Mouse (Mus musculus): ENCODE measurements around the gene Dusp12. TPM values are rescaled to one million over a fixed set of nuclear protein-coding genes. Genes with fewer than 3 reads are reported as not detected.

Dusp12 gene
- total and polyA plus RNA-seq, 3 experiments, result 30.4 to 41.7 (median 30.9) TPM

GRCm38 (mm10) chr1:170934383-170934782 lies 49.0 kb upstream of the Dusp12 start:
- no peaks in the 10 kb centered on the region for H3K36me3 ChIP-seq (replicated peaks in 1 of 2; ENCODE audit: control insufficient read depth in 1 of 2, insufficient read depth in 1 of 2, low read length in 1 of 2)
- in situ Hi-C loops (cut with MboI; ENCODE audit: low pct_ligation_motif_present, low pct_unique_long_range_greater_than_20kb, low sequenced_read_pairs), result no loop called here
- H3K27ac ChIP-seq (ENCODE audit: insufficient read depth, low read depth), result no peak overlapping the region
- no peak overlapping the region for H3K4me3 ChIP-seq (replicated peaks in 1 of 3; ENCODE audit: low read depth in 2 of 3, low read length in 2 of 3, poor library complexity in 1 of 3)
- peaks cover 9% of the 10 kb centered on the region for H3K9me3 ChIP-seq (replicated peaks; ENCODE audit: low read length)
- peaks cover 3 to 49% of the 10 kb centered on the region in 2 experiments; a peak in 3 of 4 replicates for H3K4me1 ChIP-seq (ENCODE audit: control insufficient read depth in 1 of 2, insufficient read depth in 2 of 2)
- TF ChIP-seq USF2 (conservative IDR thresholded peaks at IDR 0.05; ENCODE audit: low read depth, low read length), result no peak
- TF ChIP-seq SMC3 (IDR thresholded peaks at IDR 0.05; ENCODE audit: low read depth, low read length), result no peak
- TF ChIP-seq ELF1 (IDR thresholded peaks at IDR 0.05; ENCODE audit: low read depth, low read length), result no peak
- TF ChIP-seq ZNF384 (IDR thresholded peaks at IDR 0.05; ENCODE audit: low read depth, low read length), result no peak
- TF ChIP-seq RAD21 (IDR thresholded peaks at IDR 0.05; ENCODE audit: low read depth, low read length), result no peak
- no peak for TF ChIP-seq RCOR1 (conservative IDR thresholded peaks at IDR 0.05; ENCODE audit: low read depth, low read length)
- no peak for TF ChIP-seq ETS1 (conservative IDR thresholded peaks at IDR 0.05; ENCODE audit: low read depth, low read length)
- no peak for TF ChIP-seq SIN3A (IDR thresholded peaks at IDR 0.05; ENCODE audit: low read length)
- TF ChIP-seq POLR2AphosphoS2 (IDR thresholded peaks at IDR 0.05; ENCODE audit: low read depth, low read length), result no peak
- dilution Hi-C loops (cut with MboI; ENCODE audit: extremely low pct_ligation_motif_present, extremely low pct_unique_long_range_greater_than_20kb, low sequenced_read_pairs), result no loop called here
- peak; percentile 35 for DNase-seq (ENCODE audit: extremely low read depth)
- no peaks in the 10 kb centered on the region for H3K27me3 ChIP-seq (replicated peaks)
- no peak overlapping the region for H3K4me2 ChIP-seq (ENCODE audit: insufficient read depth, low read depth, poor library complexity, severe bottlenecking)
- no peak overlapping the region for H3K9ac ChIP-seq (ENCODE audit: insufficient read depth, low read depth)
- H3K79me2 ChIP-seq (replicated peaks; ENCODE audit: control insufficient read depth, extremely low read depth, insufficient read depth, poor library complexity, severe bottlenecking), result no peaks in the 10 kb centered on the region

- TF ChIP-seq NELFE (IDR thresholded peaks at IDR 0.05; ENCODE audit: low read depth, low read length) (no peak), POLR2AphosphoS2 (IDR thresholded peaks at IDR 0.05; ENCODE audit: low read depth, low read length) (no peak), MAFK (IDR thresholded peaks at IDR 0.05; ENCODE audit: insufficient replicate concordance, low read length) (no peak), ELF1 (IDR thresholded peaks at IDR 0.05; ENCODE audit: low read depth, low read length) (no peak), IRF4 (IDR thresholded peaks at IDR 0.05; ENCODE audit: low read depth, low read length) (no peak), MYC (IDR thresholded peaks at IDR 0.05; ENCODE audit: low read depth, low read length) (no peak), UBTF (IDR thresholded peaks at IDR 0.05; ENCODE audit: low read depth, low read length) (no peak), PAX5 (IDR thresholded peaks at IDR 0.05; ENCODE audit: low read length) (no peak), TCF12 (IDR thresholded peaks at IDR 0.05; ENCODE audit: low read depth, low read length) (no peak), E2F4 (IDR thresholded peaks at IDR 0.05; ENCODE audit: insufficient replicate concordance, low read depth, low read length) (no peak), MAX (IDR thresholded peaks at IDR 0.05; ENCODE audit: low read length) (no peak), USF2 (conservative IDR thresholded peaks at IDR 0.05; ENCODE audit: low read depth, low read length) (no peak)
- Histone ChIP-seq H3K79me2 (replicated peaks; ENCODE audit: control insufficient read depth, extremely low read depth, insufficient read depth, poor library complexity, severe bottlenecking) (no peaks in the 10 kb centered on the region), H3K4me1 (ENCODE audit: control insufficient read depth in 1 of 2, insufficient read depth in 2 of 2) (peaks cover 3 to 49% of the 10 kb centered on the region in 2 experiments; a peak in 3 of 4 replicates), H3K27ac (ENCODE audit: insufficient read depth, low read depth) (no peak overlapping the region), H3K27me3 (replicated peaks) (no peaks in the 10 kb centered on the region), H3K4me2 (ENCODE audit: insufficient read depth, low read depth, poor library complexity, severe bottlenecking) (no peak overlapping the region), H3K9me3 (replicated peaks; ENCODE audit: low read length) (peaks cover 5% of the 10 kb centered on the region), H3K4me3 (replicated peaks in 1 of 3; ENCODE audit: low read depth in 2 of 3, low read length in 2 of 3, poor library complexity in 1 of 3) (no peak overlapping the region), H3K9ac (ENCODE audit: insufficient read depth, low read depth) (no peak overlapping the region), H3K36me3 (replicated peaks in 1 of 2; ENCODE audit: control insufficient read depth in 1 of 2, insufficient read depth in 1 of 2, low read length in 1 of 2) (no peaks in the 10 kb centered on the region)
- DNase-seq (ENCODE audit: extremely low read depth), result no peak
- in situ Hi-C loops (cut with MboI; ENCODE audit: low pct_ligation_motif_present, low pct_unique_long_range_greater_than_20kb, low sequenced_read_pairs) (no loop called here), dilution Hi-C loops (cut with MboI; ENCODE audit: extremely low pct_ligation_motif_present, extremely low pct_unique_long_range_greater_than_20kb, low sequenced_read_pairs) (no loop called here)
Observed at GRCm38 (mm10) chr1:170933940-170934339, 48.6 kb upstream of the Dusp12 start.

Measured in CH12.LX (cell line).